Mouse (Mus musculus): ENCODE results near the gene Sapcd2.

DNA sequence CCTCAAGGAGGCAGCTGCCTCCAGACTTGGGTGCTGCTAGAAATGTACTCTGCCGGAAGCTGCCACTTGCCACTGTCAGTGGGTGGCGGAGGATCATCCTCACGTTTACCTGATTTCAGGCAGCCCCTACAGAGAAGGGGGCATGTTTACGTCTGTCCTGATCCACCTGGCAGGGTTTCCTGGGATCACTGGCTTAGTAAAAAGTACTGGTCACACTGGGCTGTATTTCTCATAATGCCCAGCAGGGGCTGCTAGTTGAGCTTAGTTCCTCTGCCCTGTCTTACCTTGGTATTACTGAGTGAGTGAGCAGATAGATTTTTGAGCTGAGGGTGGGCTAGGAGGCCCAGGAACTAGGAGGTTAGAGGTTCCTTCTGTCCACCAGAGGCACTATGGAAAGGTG, 4.5 kb downstream of the Sapcd2 start:
- no peak for TF ChIP-seq MYOG (IDR thresholded peaks at IDR 0.05; ENCODE audit: control insufficient read depth, extremely low read depth, insufficient read length)
- peak; percentile 40 for TF ChIP-seq CTCF (IDR thresholded peaks at IDR 0.05; ENCODE audit: control insufficient read depth, insufficient read depth, insufficient read length)
- TF ChIP-seq USF1 (IDR thresholded peaks at IDR 0.05; ENCODE audit: low read depth), result no peak
- no peak for TF ChIP-seq CEBPB (IDR thresholded peaks at IDR 0.05; ENCODE audit: low read depth)

Data from C2C12 (cell line).